Mouse (Mus musculus) cortical plate, adult 2 months (tissue): ENCODE measurements at regions not wholly inside any gene's neighbourhood (a gene's known extent, or its start where the extent isn't known, plus 50 kb on each side); places are given as distances from the start of the nearest gene placed in this dataset.

Experiments
- CTCF ChIP-seq: fragments of 200-500 bp; IDR thresholded peaks from 2 replicates; pipeline ENCODE4 v1.5.1; 2011; ENCODE audit warnings: mild to moderate bottlenecking, control low read depth, low read length; ENCODE audit not compliant: insufficient read depth; ENCODE audit errors: extremely low read depth
- POLR2A ChIP-seq: fragments of 200-500 bp; IDR thresholded peaks from 2 replicates; pipeline ENCODE4 v1.6.1; 2011; ENCODE audit warnings: mild to moderate bottlenecking, low read length, control low read depth; ENCODE audit not compliant: insufficient read depth; ENCODE audit errors: extremely low read depth

DNA sequence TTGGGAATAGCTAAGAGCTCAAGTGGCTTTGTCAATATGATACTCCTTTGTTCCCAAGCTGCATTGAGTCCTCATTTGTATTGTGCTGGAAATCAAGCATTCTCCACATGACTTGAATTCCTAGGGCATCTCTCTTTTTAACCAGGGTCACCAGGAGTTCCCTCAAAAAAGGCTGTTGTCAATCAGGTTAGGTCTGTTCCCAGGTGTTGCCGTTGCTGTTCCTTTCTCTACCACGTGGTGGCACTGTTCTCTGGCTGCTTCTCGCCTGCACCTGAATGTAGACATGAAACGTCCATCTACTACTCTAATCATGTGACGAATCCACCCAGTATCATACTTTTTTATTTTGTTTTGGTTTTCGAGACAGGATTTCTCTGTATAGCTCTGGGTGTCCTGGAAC lies 118.3 kb downstream of the S1pr1 start:
- no peak for TF ChIP-seq POLR2A
- TF ChIP-seq CTCF: peak; percentile 81
